Mouse (Mus musculus) mature B cell (primary cell): ENCODE results near the gene Ccdc149.

ENCODE experiments used
- in situ Hi-C: fragments of 300-500 bp; cut with MboI; formaldehyde crosslinking; loops from 2 replicates; pipeline ENCODE4 v1.14.3; 2019

Ccdc149 gene

DNA sequence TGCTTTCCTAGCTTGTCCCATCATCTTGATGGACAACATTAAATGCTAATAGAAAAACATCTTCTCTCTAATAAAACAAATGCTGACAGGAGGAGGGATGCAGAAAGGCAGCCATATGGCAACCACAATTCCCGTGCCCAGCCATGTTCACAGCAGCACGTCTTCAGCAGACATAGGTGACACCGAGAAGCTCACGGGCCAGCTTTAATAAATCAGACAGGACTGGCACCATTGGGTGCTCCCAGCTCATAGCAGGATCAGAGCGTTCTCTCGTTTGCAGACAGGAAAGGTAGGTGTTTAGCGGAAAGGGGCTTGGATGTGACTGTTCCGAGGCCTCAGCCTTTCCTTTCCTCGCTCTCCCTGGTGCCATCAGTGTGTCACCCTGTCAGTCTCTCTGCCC, 95.5 kb downstream of the Ccdc149 start:
- in situ Hi-C loops: no loop called here

GRCm38 (mm10) chr5:52370901-52371300, 100.4 kb downstream of the Ccdc149 start:
- in situ Hi-C loops: no loop called here

GRCm38 (mm10) chr5:52367866-52368840, 103.2 kb downstream of the Ccdc149 start:
- in situ Hi-C loops: no loop called here

- in situ Hi-C loops: no loop called here
These were observed 104.7 kb downstream of the Ccdc149 start for GRCm38 (mm10) chr5:52366661-52367060.

GRCm38 (mm10) chr5:52365930-52366329, 105.4 kb downstream of the Ccdc149 start:
- in situ Hi-C loops: no loop called here

GRCm38 (mm10) chr5:52364521-52364920, 106.8 kb downstream of the Ccdc149 start:
- in situ Hi-C loops: no loop called here

DNA sequence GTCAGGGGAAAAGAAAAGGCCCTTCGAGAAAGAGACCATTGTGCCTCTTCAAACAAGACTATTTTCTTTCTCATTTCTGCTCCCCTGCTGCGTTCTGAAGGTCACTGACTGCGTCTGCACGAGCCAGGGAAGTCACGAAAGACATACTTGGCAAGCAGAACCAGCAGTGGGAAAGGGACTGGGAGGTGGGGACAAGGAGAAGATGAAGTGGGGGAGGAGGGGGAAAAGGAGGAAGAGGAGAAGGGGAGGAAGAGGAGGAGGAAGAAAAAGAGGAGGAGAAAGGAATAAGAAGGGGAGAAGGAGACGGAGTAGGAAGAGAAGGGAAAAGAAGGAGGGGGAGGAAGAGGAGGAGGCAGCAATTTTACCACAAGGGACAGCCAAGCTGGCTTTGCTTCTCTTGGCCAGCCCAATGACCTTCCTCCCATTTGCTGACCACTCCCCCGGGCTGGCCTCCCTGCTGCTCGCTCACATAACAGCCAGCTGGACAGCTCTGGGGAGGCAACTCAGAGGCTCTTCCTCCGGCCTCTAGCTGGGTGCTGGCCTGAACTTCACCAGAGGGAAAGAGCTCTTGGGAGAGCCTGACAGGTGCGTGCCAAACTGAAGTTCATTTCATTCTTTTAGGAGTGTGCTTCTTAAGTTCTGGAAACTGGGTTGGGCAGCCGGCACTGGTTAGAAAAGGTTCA, 107.7 kb downstream of the Ccdc149 start, which contains the start of gene Sod3:
Gene Sod3 (plus strand): TSS at position 324 of the 683 bp plus-strand sequence.
- in situ Hi-C loops: no loop called here

GRCm38 (mm10) chr5:52362776-52363467, 108.4 kb downstream of the Ccdc149 start:
- in situ Hi-C loops: no loop called here

GRCm38 (mm10) chr5:52360286-52361049, 110.9 kb downstream of the Ccdc149 start:
- in situ Hi-C loops: no loop called here

GRCm38 (mm10) chr5:52358120-52358519, 113.2 kb downstream of the Ccdc149 start:
- in situ Hi-C loops: no loop called here

GRCm38 (mm10) chr5:52357175-52357754, 114.1 kb downstream of the Ccdc149 start:
- in situ Hi-C loops: no loop called here

DNA sequence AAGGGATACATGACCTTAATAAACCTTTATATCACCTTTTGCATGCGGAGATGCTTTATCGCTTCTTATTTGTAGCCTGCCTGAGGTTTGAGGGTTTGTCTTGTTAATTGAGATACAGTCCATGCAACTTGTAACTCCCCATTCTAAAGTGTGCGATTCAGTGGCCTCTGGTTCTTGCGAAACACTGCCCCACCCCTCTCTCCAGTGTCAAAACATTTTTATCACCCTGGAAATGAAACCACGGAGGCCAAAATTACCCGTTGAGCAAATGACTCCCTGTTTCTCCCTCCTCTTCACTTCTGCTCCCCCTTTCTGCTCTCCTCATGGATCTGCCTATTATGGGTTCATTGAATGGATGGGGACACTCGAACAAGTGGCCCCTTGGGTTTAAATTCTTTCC, 115.7 kb downstream of the Ccdc149 start:
- in situ Hi-C loops: no loop called here

DNA sequence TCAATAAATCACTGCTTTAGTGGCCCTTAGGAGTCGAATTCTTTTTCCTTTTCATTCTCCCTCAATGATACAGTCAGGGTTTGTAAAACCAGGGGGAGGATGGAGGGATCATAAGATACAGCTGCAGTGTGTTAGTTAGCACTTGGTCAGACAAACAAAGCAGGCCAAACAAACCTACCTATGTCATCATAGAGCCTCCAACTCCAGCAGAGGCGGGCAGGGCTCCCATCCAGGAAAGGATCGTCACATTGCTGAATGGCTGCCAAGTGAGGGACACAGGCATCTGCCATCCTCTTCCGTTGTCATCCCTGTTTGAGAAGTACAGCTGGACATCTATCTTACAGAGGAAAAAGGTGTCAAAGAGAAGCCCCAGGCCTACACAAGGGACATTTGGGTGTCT, 116.9 kb downstream of the Ccdc149 start:
- in situ Hi-C loops: no loop called here

DNA sequence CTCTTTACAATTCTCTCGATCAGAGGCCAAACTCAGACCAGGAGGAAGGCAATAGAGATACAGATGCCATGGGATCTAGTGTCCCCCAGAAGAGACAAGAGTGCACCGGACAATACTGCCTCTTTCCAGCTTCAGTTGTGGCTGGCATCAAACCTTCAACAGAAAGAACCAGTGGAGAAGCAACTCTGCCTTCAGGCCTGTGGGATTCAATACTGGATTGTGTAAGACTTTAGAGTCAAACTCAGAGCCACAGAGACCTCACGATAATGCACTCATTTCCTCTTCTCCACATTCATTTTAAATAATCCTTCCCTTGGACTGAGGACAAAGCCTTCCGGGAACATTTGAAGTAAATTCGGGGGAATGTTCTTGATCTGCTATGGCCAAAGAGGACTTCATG, 118.6 kb downstream of the Ccdc149 start:
- in situ Hi-C loops: no loop called here

GRCm38 (mm10) chr5:52351561-52351960, 119.8 kb downstream of the Ccdc149 start:
- in situ Hi-C loops: no loop called here

DNA sequence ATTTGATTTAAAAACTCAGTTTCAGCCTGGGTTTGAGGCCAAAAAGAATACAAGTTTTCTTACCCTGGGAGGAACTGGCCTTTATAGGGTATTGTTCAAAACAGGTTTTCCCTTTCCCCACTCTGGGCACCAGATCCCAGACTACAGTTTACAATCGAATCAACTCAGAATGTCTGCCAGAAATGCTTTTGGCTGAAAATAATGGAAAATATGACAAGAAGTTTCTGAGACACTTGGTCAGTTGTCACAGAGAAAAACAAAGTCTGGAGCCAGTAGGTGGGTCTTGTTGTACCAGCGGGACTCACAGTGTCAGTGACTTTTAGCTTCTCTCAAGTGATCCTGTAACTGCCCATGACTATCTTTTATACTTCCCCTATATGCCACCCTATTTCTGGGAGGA, 120.9 kb downstream of the Ccdc149 start:
- in situ Hi-C loops: no loop called here

DNA sequence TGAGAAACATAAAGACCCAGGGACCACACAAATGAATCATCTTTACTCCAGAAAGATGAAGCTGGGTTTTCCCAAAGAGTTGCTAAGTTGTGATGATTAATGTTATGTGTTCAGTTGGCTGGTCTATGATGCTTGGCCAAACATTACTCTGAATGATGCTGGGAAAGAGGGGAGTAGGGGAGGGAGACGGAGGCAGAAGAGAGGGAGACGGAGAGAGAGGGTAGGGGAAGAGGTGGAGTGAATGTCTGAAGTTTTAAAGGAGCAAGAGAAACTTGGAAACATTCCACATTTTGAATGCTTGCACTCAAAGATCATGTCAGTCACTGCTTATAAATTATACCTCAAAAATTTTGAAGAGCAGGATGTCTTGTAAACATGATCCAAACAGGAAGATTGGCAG, 124.4 kb downstream of the Ccdc149 start:
- in situ Hi-C loops: no loop called here

DNA sequence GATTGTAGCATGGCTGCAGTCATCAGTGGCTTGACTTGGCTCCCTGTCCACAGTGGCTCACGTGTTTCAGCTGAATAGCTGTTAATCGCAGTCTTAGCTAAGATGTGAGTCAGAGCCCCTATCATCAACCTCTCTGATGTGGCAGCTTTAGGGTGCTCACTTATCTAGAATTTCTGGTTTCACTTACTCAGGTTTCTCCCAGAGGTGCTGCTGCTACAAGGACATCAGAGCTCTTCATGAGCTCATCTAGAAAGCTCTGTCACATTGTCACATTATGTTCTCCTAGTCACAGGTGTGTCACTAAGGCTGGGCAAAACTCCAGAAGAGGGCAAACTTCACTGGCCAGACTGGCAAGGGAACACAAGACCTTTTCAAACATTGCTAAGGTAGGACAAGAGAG, 132.2 kb downstream of the Ccdc149 start:
- in situ Hi-C loops: no loop called here

GRCm38 (mm10) chr5:52335590-52335989, 135.7 kb downstream of the Ccdc149 start:
- in situ Hi-C loops: no loop called here

- in situ Hi-C loops: no loop called here
These were observed 139.2 kb downstream of the Ccdc149 start for GRCm38 (mm10) chr5:52332120-52332519.
